Mouse (Mus musculus) MEL (cell line): ENCODE measurements around the gene Zdhhc8. TPM values are rescaled to one million over a fixed set of nuclear protein-coding genes. Genes with fewer than 3 reads are reported as not detected.
A peak's percentile ranks its signal among the peaks of the same experiment; 100 is the strongest.

Experiments
- DNase-seq: peaks from one replicate; pipeline ENCODE4 v3.0.0; 2011; ENCODE audit warnings: low read depth, low spot score
- H3K27ac ChIP-seq: 2 replicates; pipeline ENCODE4 v1.5.1; 2012; ENCODE audit warnings: low read depth, mild to moderate bottlenecking, control low read depth, low read length, moderate library complexity; ENCODE audit not compliant: control insufficient read depth
- H3K27me3 ChIP-seq, 2 experiments: fragments of 150-350 bp in 1 of 2; sonication (generic) in 1 of 2; 2 replicates each; pipeline ENCODE4 v1.6.1; 2012; ENCODE audit warnings: low read length in 2 of 2, mild to moderate bottlenecking in 2 of 2, improper control_type of control experiment in 1 of 2, moderate library complexity in 1 of 2; ENCODE audit not compliant: insufficient read depth in 2 of 2, control insufficient read depth in 1 of 2
- H3K36me3 ChIP-seq, 2 experiments: 2 replicates each; pipeline ENCODE4 v1.6.1; 2012 to 2014; ENCODE audit warnings: low read length in 2 of 2, improper control_type of control experiment in 1 of 2, inconsistent platforms in 1 of 2, mild to moderate bottlenecking in 1 of 2; ENCODE audit not compliant: insufficient read depth in 2 of 2, control insufficient read depth in 1 of 2
- H3K4me1 ChIP-seq, 2 experiments: fragments of 150-350 bp in 1 of 2; sonication (generic) in 1 of 2; 2 replicates each; pipeline ENCODE4 v1.6.1; 2012; ENCODE audit warnings: low read length in 2 of 2, improper control_type of control experiment in 1 of 2, mild to moderate bottlenecking in 1 of 2; ENCODE audit not compliant: insufficient read depth in 2 of 2, control insufficient read depth in 1 of 2
- H3K4me3 ChIP-seq, 2 experiments: fragments of 150-350 bp in 1 of 2; sonication (generic) in 1 of 2; 2 replicates each; pipeline ENCODE4 v1.5.1; 2012; ENCODE audit warnings: low read depth in 2 of 2, low read length in 2 of 2, mild to moderate bottlenecking in 2 of 2, moderate library complexity in 2 of 2, control low read depth in 1 of 2, improper control_type of control experiment in 1 of 2; ENCODE audit not compliant: control insufficient read depth in 1 of 2, insufficient read depth in 1 of 2
- H3K79me2 ChIP-seq: 2 replicates; pipeline ENCODE4 v1.6.1; 2012; ENCODE audit warnings: mild to moderate bottlenecking, low read length, moderate library complexity; ENCODE audit not compliant: control insufficient read depth, poor library complexity, insufficient read depth
- H3K9ac ChIP-seq: 2 replicates; pipeline ENCODE4 v1.6.1; 2012; ENCODE audit warnings: low read depth, mild to moderate bottlenecking, control low read depth, low read length, moderate library complexity; ENCODE audit not compliant: control insufficient read depth, poor library complexity, severe bottlenecking
- H3K9me3 ChIP-seq: fragments of 150-350 bp; sonication (generic); replicated peaks from 2 replicates; pipeline ENCODE4 v1.6.1; 2012; ENCODE audit warnings: mild to moderate bottlenecking, low read length, improper control_type of control experiment, moderate library complexity; ENCODE audit not compliant: insufficient read depth
- CHD2 ChIP-seq: IDR thresholded peaks from 2 replicates; pipeline ENCODE4 v1.6.1; 2011; ENCODE audit warnings: low read length, improper control_type of control experiment
- CTCF ChIP-seq, 3 experiments: IDR thresholded peaks in 2 of 3; conservative IDR thresholded peaks in 1 of 3; 2 replicates each; pipeline ENCODE4 v1.5.1; 2011 to 2012; ENCODE audit warnings: low read length in 3 of 3, low read depth in 2 of 3, mild to moderate bottlenecking in 2 of 3, improper control_type of control experiment in 1 of 3, inconsistent platforms in 1 of 3, mixed read lengths in 1 of 3, moderate library complexity in 1 of 3; ENCODE audit not compliant: control insufficient read depth in 1 of 3, insufficient read depth in 1 of 3, poor library complexity in 1 of 3, severe bottlenecking in 1 of 3
- E2F4 ChIP-seq: IDR thresholded peaks from 2 replicates; pipeline ENCODE4 v1.6.1; 2011; ENCODE audit warnings: low read depth, low read length, improper control_type of control experiment, borderline replicate concordance
- EP300 ChIP-seq, 2 experiments: IDR thresholded peaks; 2 replicates each; pipeline ENCODE4 v1.6.1; 2011; ENCODE audit warnings: improper control_type of control experiment in 2 of 2, low read length in 2 of 2, low read depth in 1 of 2, mild to moderate bottlenecking in 1 of 2
- ETS1 ChIP-seq: IDR thresholded peaks from 2 replicates; pipeline ENCODE4 v1.6.1; 2012; ENCODE audit warnings: low read depth, mild to moderate bottlenecking, inconsistent platforms, low read length, improper control_type of control experiment, moderate library complexity
- GATA1 ChIP-seq: IDR thresholded peaks from 2 replicates; pipeline ENCODE4 v1.6.1; 2011; ENCODE audit warnings: low read depth, low read length, improper control_type of control experiment
- HCFC1 ChIP-seq: IDR thresholded peaks from 2 replicates; pipeline ENCODE4 v1.6.1; 2012; ENCODE audit warnings: low read depth, mild to moderate bottlenecking, inconsistent platforms, low read length, improper control_type of control experiment, moderate library complexity
- JUND ChIP-seq: IDR thresholded peaks from 2 replicates; pipeline ENCODE4 v1.6.1; 2011; ENCODE audit warnings: low read depth, mild to moderate bottlenecking, improper control_type of control experiment, low read length
- MAX ChIP-seq: IDR thresholded peaks from 2 replicates; pipeline ENCODE4 v1.6.1; 2011; ENCODE audit warnings: low read length, improper control_type of control experiment
- MAZ ChIP-seq: IDR thresholded peaks from 2 replicates; pipeline ENCODE4 v1.6.1; 2012; ENCODE audit warnings: low read depth, mild to moderate bottlenecking, inconsistent platforms, low read length, improper control_type of control experiment
- MEF2A ChIP-seq: IDR thresholded peaks from 2 replicates; pipeline ENCODE4 v1.6.1; 2014; ENCODE audit warnings: low read depth, mild to moderate bottlenecking, inconsistent platforms, low read length, improper control_type of control experiment; ENCODE audit not compliant: poor library complexity, insufficient replicate concordance, severe bottlenecking; ENCODE audit errors: extremely low read depth
- MYB ChIP-seq: IDR thresholded peaks from 2 replicates; pipeline ENCODE4 v1.6.1; 2011; ENCODE audit warnings: mild to moderate bottlenecking, low read depth, low read length, improper control_type of control experiment
- MYC ChIP-seq: IDR thresholded peaks from 2 replicates; pipeline ENCODE4 v1.6.1; 2011; ENCODE audit warnings: low read depth, mild to moderate bottlenecking, low read length, improper control_type of control experiment, moderate library complexity
- NELFE ChIP-seq: IDR thresholded peaks from 2 replicates; pipeline ENCODE4 v1.6.1; 2011; ENCODE audit warnings: low read depth, low read length, improper control_type of control experiment
- NRF1 ChIP-seq: IDR thresholded peaks from 2 replicates; pipeline ENCODE4 v1.6.1; 2014; ENCODE audit warnings: low read depth, mild to moderate bottlenecking, inconsistent platforms, low read length, improper control_type of control experiment, moderate library complexity; ENCODE audit not compliant: poor library complexity, insufficient read depth, severe bottlenecking
- POLR2A ChIP-seq, 2 experiments: IDR thresholded peaks; 2 replicates each; pipeline ENCODE4 v1.6.1; 2011 to 2012; ENCODE audit warnings: low read length in 2 of 2, mild to moderate bottlenecking in 2 of 2, control low read depth in 1 of 2, improper control_type of control experiment in 1 of 2, low read depth in 1 of 2, moderate library complexity in 1 of 2; ENCODE audit not compliant: control insufficient read depth in 1 of 2, insufficient read depth in 1 of 2, poor library complexity in 1 of 2
- POLR2AphosphoS2 ChIP-seq: IDR thresholded peaks from 2 replicates; pipeline ENCODE4 v1.6.1; 2011; ENCODE audit warnings: low read length, improper control_type of control experiment
- POLR2AphosphoS5 ChIP-seq: IDR thresholded peaks from 2 replicates; pipeline ENCODE4 v1.6.1; 2012; ENCODE audit warnings: low read depth, borderline replicate concordance, mild to moderate bottlenecking, inconsistent platforms, low read length, moderate library complexity, mixed read lengths
- RAD21 ChIP-seq: IDR thresholded peaks from 2 replicates; pipeline ENCODE4 v1.6.1; 2011; ENCODE audit warnings: mild to moderate bottlenecking, low read depth, low read length, improper control_type of control experiment
- RCOR1 ChIP-seq: IDR thresholded peaks from 2 replicates; pipeline ENCODE4 v1.6.1; 2012; ENCODE audit warnings: low read depth, mild to moderate bottlenecking, inconsistent platforms, low read length, improper control_type of control experiment
- SIN3A ChIP-seq: IDR thresholded peaks from 2 replicates; pipeline ENCODE4 v1.6.1; 2012; ENCODE audit warnings: low read length, improper control_type of control experiment, inconsistent platforms
- SMC3 ChIP-seq: IDR thresholded peaks from 2 replicates; pipeline ENCODE4 v1.6.1; 2011; ENCODE audit warnings: low read depth, low read length, improper control_type of control experiment
- TAL1 ChIP-seq: IDR thresholded peaks from 2 replicates; pipeline ENCODE4 v1.6.1; 2012; ENCODE audit warnings: mild to moderate bottlenecking, inconsistent platforms, low read length, moderate library complexity, mixed read lengths
- TBP ChIP-seq: IDR thresholded peaks from 2 replicates; pipeline ENCODE4 v1.8.0; 2011; ENCODE audit warnings: low read depth, low read length, improper control_type of control experiment
- UBTF ChIP-seq: IDR thresholded peaks from 2 replicates; pipeline ENCODE4 v1.6.1; 2012; ENCODE audit warnings: low read depth, mild to moderate bottlenecking, inconsistent platforms, low read length, improper control_type of control experiment, moderate library complexity, borderline replicate concordance; ENCODE audit not compliant: insufficient read depth
- ZC3H11A ChIP-seq: IDR thresholded peaks from 2 replicates; pipeline ENCODE4 v1.6.1; 2012; ENCODE audit warnings: low read depth, mild to moderate bottlenecking, inconsistent platforms, low read length, improper control_type of control experiment
- ZKSCAN1 ChIP-seq: IDR thresholded peaks from 2 replicates; pipeline ENCODE4 v1.6.1; 2012; ENCODE audit warnings: low read depth, mild to moderate bottlenecking, inconsistent platforms, low read length, improper control_type of control experiment, moderate library complexity
- ZMIZ1 ChIP-seq: IDR thresholded peaks from 2 replicates; pipeline ENCODE4 v1.6.1; 2012; ENCODE audit warnings: low read depth, mild to moderate bottlenecking, inconsistent platforms, low read length, improper control_type of control experiment, moderate library complexity
- polyA plus RNA-seq, 2 experiments: library from polyadenylated mRNA; stranded (reverse) in 1 of 2; unstranded in 1 of 2; fragments of >175 nt in 1 of 2; fragments of >200 nt in 1 of 2; gene quantifications; 2 replicates each; pipeline versions ENCODE4 v1.2.1 to v1.2.4; 2012; ENCODE audit warnings: low replicate concordance in 2 of 2, low read depth in 1 of 2; ENCODE audit not compliant: insufficient read length in 2 of 2, insufficient read depth in 1 of 2, missing spikeins in 1 of 2
- total RNA-seq: library from RNA; depleted of rRNA; stranded (reverse); fragments of 300-350 nt; gene quantifications from 2 replicates; pipeline ENCODE4 v1.2.3, GENCODE M21; 2012

Zdhhc8 gene
- total and polyA plus RNA-seq, 3 experiments: 9.6 to 33.2 TPM; not detected in 1

- TF ChIP-seq ZC3H11A: peak; percentile 88
- peak; percentile 99 for TF ChIP-seq RAD21
- TF ChIP-seq TBP: no peak
- TF ChIP-seq ETS1: no peak
- no peak for TF ChIP-seq UBTF
- no peak for TF ChIP-seq MYC
- TF ChIP-seq SMC3: peak; percentile 95
- TF ChIP-seq SIN3A: 0 out of 2 replicates have a peak, but pooled peaks have one; percentile 15
- no peak for TF ChIP-seq MEF2A
- peak; percentile 98 for TF ChIP-seq CTCF (IDR thresholded peaks at IDR 0.05 in 2 of 3, conservative IDR thresholded peaks at IDR 0.05 in 1 of 3; ENCODE audit: control insufficient read depth in 1 of 3, insufficient read depth in 1 of 3, low read depth in 2 of 3, low read length in 3 of 3, poor library complexity in 1 of 3, severe bottlenecking in 1 of 3)
- no peak for TF ChIP-seq MAX
- no peak for TF ChIP-seq NELFE
- H3K4me3 ChIP-seq: no peak overlapping the region
Observed at GRCm38 (mm10) chr16:18211417-18212171, 23.3 kb downstream of the Zdhhc8 start.

GRCm38 (mm10) chr16:18210701-18211416 is 24.1 kb downstream of the Zdhhc8 start:
- H3K4me3 ChIP-seq: no peak overlapping the region
- no peak for TF ChIP-seq RCOR1
- no peak for TF ChIP-seq POLR2AphosphoS5
- TF ChIP-seq ZKSCAN1: no peak
- peak; percentile 68 for TF ChIP-seq RAD21
- no peak for TF ChIP-seq MYB
- no peak for TF ChIP-seq ZMIZ1
- TF ChIP-seq SIN3A: no peak
- no peak for TF ChIP-seq MEF2A
- TF ChIP-seq TAL1: no peak
- TF ChIP-seq CHD2: no peak
- TF ChIP-seq SMC3: peak; percentile 84
- TF ChIP-seq E2F4: no peak
- no peak for TF ChIP-seq JUND
- no peak for TF ChIP-seq NELFE
- peak; percentile 54 for TF ChIP-seq ZC3H11A
- TF ChIP-seq NRF1: no peak
- no peak for TF ChIP-seq MAX
- no peak for TF ChIP-seq POLR2A (IDR thresholded peaks at IDR 0.05; ENCODE audit: control insufficient read depth in 1 of 2, insufficient read depth in 1 of 2, low read depth in 1 of 2, low read length in 2 of 2, poor library complexity in 1 of 2)
- TF ChIP-seq HCFC1: no peak
- no peak for TF ChIP-seq POLR2AphosphoS2
- TF ChIP-seq EP300 (IDR thresholded peaks at IDR 0.05; ENCODE audit: low read depth in 1 of 2, low read length in 2 of 2): no peak
- TF ChIP-seq MAZ: no peak
- no peak for TF ChIP-seq GATA1

More at GRCm38 (mm10) chr16:18211417-18212171, 23.3 kb downstream of the Zdhhc8 start:
- Histone ChIP-seq H3K27me3 (no peaks in the 10 kb centered on the region), H3K79me2 (no peaks in the 10 kb centered on the region), H3K27ac (no peak overlapping the region), H3K9ac (no peak overlapping the region), H3K9me3 (no peaks in the 10 kb centered on the region), H3K4me1 (peaks cover 0 to 5% of the 10 kb centered on the region in 2 experiments; a peak in 1 of 4 replicates), H3K36me3 (no peaks in the 10 kb centered on the region; a peak in 1 of 4 replicates)
- DNase-seq: peak; percentile 86

More at GRCm38 (mm10) chr16:18210701-18211416, 24.1 kb downstream of the Zdhhc8 start:
- no peak overlapping the region for H3K27ac ChIP-seq
- DNase-seq: peak; percentile 79
- no peaks in the 10 kb centered on the region for H3K79me2 ChIP-seq
- peaks cover 0 to 5% of the 10 kb centered on the region in 2 experiments; a peak in 1 of 4 replicates for H3K4me1 ChIP-seq
- H3K9me3 ChIP-seq: no peaks in the 10 kb centered on the region
- H3K27me3 ChIP-seq: no peaks in the 10 kb centered on the region
- H3K9ac ChIP-seq: no peak overlapping the region
- H3K36me3 ChIP-seq: no peaks in the 10 kb centered on the region; a peak in 1 of 4 replicates
